Mouse (Mus musculus): ENCODE data around the gene Gm9936. TPM values are rescaled to one million over a fixed set of nuclear protein-coding genes. Genes with fewer than 3 reads are reported as not detected.

Gene Gm9936
- total and polyA plus RNA-seq, 3 experiments: not detected

- Histone ChIP-seq H3K36me3 (ENCODE audit: control insufficient read depth in 1 of 2, insufficient read depth in 2 of 2, low read length in 2 of 2) (no peaks in the 10 kb centered on the region), H3K27me3 (ENCODE audit: control insufficient read depth in 1 of 2, insufficient read depth in 2 of 2, low read length in 2 of 2) (peaks cover 0 to 7% of the 10 kb centered on the region in 2 experiments; a peak in 3 of 4 replicates), H3K4me3 (ENCODE audit: control insufficient read depth in 1 of 2, insufficient read depth in 1 of 2, low read depth in 2 of 2, low read length in 2 of 2) (no peak overlapping the region), H3K79me2 (ENCODE audit: control insufficient read depth, insufficient read depth, low read length, poor library complexity) (no peaks in the 10 kb centered on the region), H3K9ac (ENCODE audit: control insufficient read depth, low read depth, low read length, poor library complexity, severe bottlenecking) (no peak overlapping the region), H3K9me3 (replicated peaks; ENCODE audit: insufficient read depth, low read length) (no peaks in the 10 kb centered on the region), H3K27ac (ENCODE audit: control insufficient read depth, low read depth, low read length) (no peak overlapping the region), H3K4me1 (ENCODE audit: control insufficient read depth in 1 of 2, insufficient read depth in 2 of 2, low read length in 2 of 2) (no peaks in the 10 kb centered on the region)
- no peak for DNase-seq (ENCODE audit: low read depth, low spot score)
- TF ChIP-seq JUND (IDR thresholded peaks at IDR 0.05; ENCODE audit: low read depth, low read length): no peak
- TF ChIP-seq CHD1 (IDR thresholded peaks at IDR 0.05; ENCODE audit: low read depth, low read length): no peak
- TF ChIP-seq USF2 (IDR thresholded peaks at IDR 0.05; ENCODE audit: borderline replicate concordance in 1 of 2, insufficient read depth in 1 of 2, low read depth in 1 of 2, low read length in 2 of 2): no peak
- TF ChIP-seq ZC3H11A (IDR thresholded peaks at IDR 0.05; ENCODE audit: low read depth, low read length): no peak
- TF ChIP-seq CHD2 (IDR thresholded peaks at IDR 0.05; ENCODE audit: low read length): no peak
- TF ChIP-seq MAFK (IDR thresholded peaks at IDR 0.05; ENCODE audit: borderline replicate concordance, low read depth, low read length): no peak
Measured at GRCm38 (mm10) chr5:114865279-114865678, 6.8 kb upstream of the Gm9936 start.

GRCm38 (mm10) chr5:114864813-114865212 lies 6.3 kb upstream of the Gm9936 start:
- H3K27me3 ChIP-seq (ENCODE audit: control insufficient read depth in 1 of 2, insufficient read depth in 2 of 2, low read length in 2 of 2): peaks cover 0 to 6% of the 10 kb centered on the region in 2 experiments; a peak in 3 of 4 replicates
- no peak overlapping the region for H3K27ac ChIP-seq (ENCODE audit: control insufficient read depth, low read depth, low read length)
- H3K9ac ChIP-seq (ENCODE audit: control insufficient read depth, low read depth, low read length, poor library complexity, severe bottlenecking): no peak overlapping the region
- DNase-seq (ENCODE audit: low read depth, low spot score): no peak
- H3K4me1 ChIP-seq (ENCODE audit: control insufficient read depth in 1 of 2, insufficient read depth in 2 of 2, low read length in 2 of 2): no peaks in the 10 kb centered on the region
- no peak for TF ChIP-seq TBP (IDR thresholded peaks at IDR 0.05; ENCODE audit: low read depth, low read length)
- TF ChIP-seq TAL1 (IDR thresholded peaks at IDR 0.05; ENCODE audit: low read length): no peak
- TF ChIP-seq SIN3A (IDR thresholded peaks at IDR 0.05; ENCODE audit: low read length): no peak
- TF ChIP-seq HCFC1 (IDR thresholded peaks at IDR 0.05; ENCODE audit: low read depth, low read length): no peak
- H3K4me3 ChIP-seq (ENCODE audit: control insufficient read depth in 1 of 2, insufficient read depth in 1 of 2, low read depth in 2 of 2, low read length in 2 of 2): no peak overlapping the region
- H3K9me3 ChIP-seq (replicated peaks; ENCODE audit: insufficient read depth, low read length): no peaks in the 10 kb centered on the region
- H3K79me2 ChIP-seq (ENCODE audit: control insufficient read depth, insufficient read depth, low read length, poor library complexity): no peaks in the 10 kb centered on the region
- H3K36me3 ChIP-seq (ENCODE audit: control insufficient read depth in 1 of 2, insufficient read depth in 2 of 2, low read length in 2 of 2): no peaks in the 10 kb centered on the region

GRCm38 (mm10) chr5:114861730-114862129 lies 3.2 kb upstream of the Gm9936 start:
- no peak overlapping the region for H3K4me3 ChIP-seq (ENCODE audit: control insufficient read depth in 1 of 2, insufficient read depth in 1 of 2, low read depth in 2 of 2, low read length in 2 of 2)
- no peaks in the 10 kb centered on the region for H3K4me1 ChIP-seq (ENCODE audit: control insufficient read depth in 1 of 2, insufficient read depth in 2 of 2, low read length in 2 of 2)
- H3K79me2 ChIP-seq (ENCODE audit: control insufficient read depth, insufficient read depth, low read length, poor library complexity): no peaks in the 10 kb centered on the region
- no peaks in the 10 kb centered on the region for H3K36me3 ChIP-seq (ENCODE audit: control insufficient read depth in 1 of 2, insufficient read depth in 2 of 2, low read length in 2 of 2)
- H3K27ac ChIP-seq (ENCODE audit: control insufficient read depth, low read depth, low read length): no peak overlapping the region
- H3K9ac ChIP-seq (ENCODE audit: control insufficient read depth, low read depth, low read length, poor library complexity, severe bottlenecking): no peak overlapping the region
- H3K27me3 ChIP-seq (ENCODE audit: control insufficient read depth in 1 of 2, insufficient read depth in 2 of 2, low read length in 2 of 2): peaks cover 0 to 6% of the 10 kb centered on the region in 2 experiments; a peak in 3 of 4 replicates
- no peaks in the 10 kb centered on the region for H3K9me3 ChIP-seq (replicated peaks; ENCODE audit: insufficient read depth, low read length)
- DNase-seq (ENCODE audit: low read depth, low spot score): no peak
- TF ChIP-seq E2F4 (IDR thresholded peaks at IDR 0.05; ENCODE audit: borderline replicate concordance, low read depth, low read length) (no peak), MYB (IDR thresholded peaks at IDR 0.05; ENCODE audit: low read depth, low read length) (no peak), MAX (IDR thresholded peaks at IDR 0.05; ENCODE audit: low read length) (no peak), TAL1 (IDR thresholded peaks at IDR 0.05; ENCODE audit: low read length) (no peak), RCOR1 (IDR thresholded peaks at IDR 0.05; ENCODE audit: low read depth, low read length) (no peak), ZKSCAN1 (IDR thresholded peaks at IDR 0.05; ENCODE audit: low read depth, low read length) (no peak), HCFC1 (IDR thresholded peaks at IDR 0.05; ENCODE audit: low read depth, low read length) (no peak), NRF1 (IDR thresholded peaks at IDR 0.05; ENCODE audit: insufficient read depth, low read depth, low read length, poor library complexity, severe bottlenecking) (no peak), ZMIZ1 (IDR thresholded peaks at IDR 0.05; ENCODE audit: low read depth, low read length) (no peak), GABPA (IDR thresholded peaks at IDR 0.05; ENCODE audit: low read depth, low read length) (no peak), ETS1 (IDR thresholded peaks at IDR 0.05; ENCODE audit: low read depth, low read length) (no peak), RAD21 (IDR thresholded peaks at IDR 0.05; ENCODE audit: low read depth, low read length) (no peak), KAT2A (conservative IDR thresholded peaks at IDR 0.05; ENCODE audit: low read depth, low read length) (no peak), USF1 (IDR thresholded peaks at IDR 0.05; ENCODE audit: low read depth, low read length) (no peak), MAFK (IDR thresholded peaks at IDR 0.05; ENCODE audit: borderline replicate concordance, low read depth, low read length) (no peak), GATA1 (IDR thresholded peaks at IDR 0.05; ENCODE audit: low read depth, low read length) (no peak), ZNF384 (IDR thresholded peaks at IDR 0.05; ENCODE audit: low read depth, low read length) (no peak)

Measured in MEL (cell line).